Mouse (Mus musculus): ENCODE measurements around the gene Twsg1. TPM values are rescaled to one million over a fixed set of nuclear protein-coding genes. Genes with fewer than 3 reads are reported as not detected.
A peak's percentile ranks its signal among the peaks of the same experiment; 100 is the strongest.

The Twsg1 gene
- polyA plus RNA-seq, 1 experiment from 2014 or later, result 74.4 TPM

GRCm38 (mm10) chr17:65905241-65905640, 45.8 kb downstream of the Twsg1 start:
- WGBS, result 70% methylated on average over 14 of the region's 14 CpGs
- Histone ChIP-seq H3K27ac (no peak overlapping the region), H3K4me1 (peaks cover 14% of the 10 kb centered on the region), H3K4me3 (no peak overlapping the region), H3K27me3 (ENCODE audit: insufficient read depth, poor library complexity, severe bottlenecking) (no peaks in the 10 kb centered on the region), H3K36me3 (peaks cover 5% of the 10 kb centered on the region; the same call in 1 of the 2 replicates), H3K9me3 (no peaks in the 10 kb centered on the region)
- DNase-seq (ENCODE audit: low spot score), result no peak

DNA sequence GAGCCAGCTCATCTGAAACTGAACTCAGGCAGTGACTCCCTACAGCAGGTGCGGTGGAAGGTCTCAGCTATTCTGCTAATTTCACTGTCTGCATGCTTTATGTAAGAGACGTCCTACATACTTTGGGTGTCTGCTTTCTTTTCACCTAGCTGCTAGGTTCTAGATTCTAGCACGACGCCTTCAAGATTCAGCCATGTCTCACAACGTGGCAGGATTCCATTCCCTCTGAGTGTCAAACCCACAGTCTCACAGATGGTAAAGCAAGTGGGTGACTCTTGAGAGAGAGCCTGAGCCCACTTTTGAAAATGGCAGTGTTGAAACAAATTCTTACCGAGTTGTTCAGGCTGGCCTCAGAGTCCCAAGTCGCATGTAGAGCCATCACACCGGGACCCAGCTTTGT, 47.2 kb downstream of the Twsg1 start:
- Histone ChIP-seq H3K4me3 (no peak overlapping the region), H3K9me3 (no peaks in the 10 kb centered on the region), H3K27me3 (ENCODE audit: insufficient read depth, poor library complexity, severe bottlenecking) (no peaks in the 10 kb centered on the region), H3K36me3 (peaks cover 5% of the 10 kb centered on the region; the same call in 1 of the 2 replicates), H3K4me1 (peaks cover 14% of the 10 kb centered on the region), H3K27ac (no peak overlapping the region)
- DNase-seq (ENCODE audit: low spot score), result no peak
- 91% methylated on average over 8 of the region's 8 CpGs for WGBS

DNA sequence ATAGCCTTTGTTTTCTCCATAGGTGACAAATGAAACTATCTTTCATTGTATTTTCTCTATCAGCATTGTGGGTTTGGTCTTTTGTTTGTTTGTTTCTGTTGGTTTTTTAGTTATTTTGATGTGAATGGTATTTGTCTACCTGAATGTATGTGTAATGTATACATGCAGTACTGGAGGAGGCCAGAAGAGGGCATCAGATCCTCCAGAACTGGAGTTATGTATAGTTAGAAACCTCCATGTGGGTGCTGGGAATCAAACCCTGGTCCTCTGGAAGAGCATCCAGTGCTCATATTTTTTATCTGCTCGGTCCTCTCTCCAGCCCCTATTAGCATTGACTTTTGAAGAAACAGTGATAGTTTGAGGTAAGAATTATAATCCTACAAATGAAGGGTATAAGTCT, 48.0 kb downstream of the Twsg1 start:
- H3K36me3 ChIP-seq, result peaks cover 5% of the 10 kb centered on the region; the same call in 1 of the 2 replicates
- H3K27me3 ChIP-seq (ENCODE audit: insufficient read depth, poor library complexity, severe bottlenecking), result no peaks in the 10 kb centered on the region
- no peak for DNase-seq (ENCODE audit: low spot score)
- 91% methylated on average over 1 of the region's 1 CpGs for WGBS
- H3K9me3 ChIP-seq, result no peaks in the 10 kb centered on the region
- no peak overlapping the region for H3K27ac ChIP-seq
- H3K4me3 ChIP-seq, result no peak overlapping the region
- H3K4me1 ChIP-seq, result peaks cover 14% of the 10 kb centered on the region

DNA sequence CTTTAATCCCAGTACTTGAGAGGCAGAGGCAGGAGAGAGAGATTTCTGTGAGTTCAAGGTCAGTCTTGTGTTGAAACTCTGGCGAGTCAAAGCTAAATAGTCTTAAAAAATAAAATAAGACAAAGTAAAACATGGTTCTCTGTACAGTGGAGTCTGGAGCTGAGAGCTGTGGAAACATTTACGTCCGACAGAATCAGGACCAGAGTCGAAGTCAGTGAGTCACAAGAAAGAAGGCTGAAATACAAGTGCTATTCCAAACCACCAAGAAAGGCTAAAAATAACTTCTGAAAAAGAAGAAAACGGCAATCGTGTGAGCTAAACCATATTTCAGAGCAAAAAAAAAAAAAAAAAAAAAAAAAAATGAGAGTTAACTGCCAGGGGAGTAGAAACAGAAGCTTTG, 48.7 kb downstream of the Twsg1 start:
- no peaks in the 10 kb centered on the region for H3K27me3 ChIP-seq (ENCODE audit: insufficient read depth, poor library complexity, severe bottlenecking)
- DNase-seq (ENCODE audit: low spot score), result no peak
- no peak overlapping the region for H3K27ac ChIP-seq
- no peaks in the 10 kb centered on the region for H3K9me3 ChIP-seq
- H3K4me3 ChIP-seq, result no peak overlapping the region
- H3K36me3 ChIP-seq, result peaks cover 5% of the 10 kb centered on the region; the same call in 1 of the 2 replicates
- peaks cover 11% of the 10 kb centered on the region for H3K4me1 ChIP-seq
- 82% methylated on average over 6 of the region's 6 CpGs for WGBS

DNA sequence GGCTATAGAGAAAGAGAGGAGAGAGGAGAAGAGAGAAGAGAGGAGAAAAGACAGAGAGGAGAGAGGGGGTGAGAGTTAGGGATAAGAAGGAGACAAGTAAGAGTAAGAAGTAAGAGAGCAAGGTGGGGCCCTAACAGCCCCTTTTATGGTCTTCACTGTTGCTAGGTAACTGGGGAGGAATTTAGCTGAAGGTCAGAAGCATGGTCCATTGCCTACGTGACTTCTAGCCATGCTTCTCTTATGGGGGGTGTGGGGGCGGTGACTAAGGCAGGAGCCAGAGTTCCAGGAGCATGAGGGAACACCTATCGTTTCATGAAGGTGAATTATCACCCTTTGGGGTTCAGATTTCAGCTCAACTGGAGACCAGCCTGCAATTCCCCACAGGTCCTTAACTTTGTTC, 55.0 kb downstream of the Twsg1 start:
- 80% methylated on average over 3 of the region's 3 CpGs for WGBS
- DNase-seq (ENCODE audit: low spot score), result no peak
- Histone ChIP-seq H3K27ac (no peak overlapping the region), H3K36me3 (no peaks in the 10 kb centered on the region), H3K4me3 (no peak overlapping the region), H3K9me3 (no peaks in the 10 kb centered on the region), H3K4me1 (no peaks in the 10 kb centered on the region), H3K27me3 (ENCODE audit: insufficient read depth, poor library complexity, severe bottlenecking) (no peaks in the 10 kb centered on the region)

DNA sequence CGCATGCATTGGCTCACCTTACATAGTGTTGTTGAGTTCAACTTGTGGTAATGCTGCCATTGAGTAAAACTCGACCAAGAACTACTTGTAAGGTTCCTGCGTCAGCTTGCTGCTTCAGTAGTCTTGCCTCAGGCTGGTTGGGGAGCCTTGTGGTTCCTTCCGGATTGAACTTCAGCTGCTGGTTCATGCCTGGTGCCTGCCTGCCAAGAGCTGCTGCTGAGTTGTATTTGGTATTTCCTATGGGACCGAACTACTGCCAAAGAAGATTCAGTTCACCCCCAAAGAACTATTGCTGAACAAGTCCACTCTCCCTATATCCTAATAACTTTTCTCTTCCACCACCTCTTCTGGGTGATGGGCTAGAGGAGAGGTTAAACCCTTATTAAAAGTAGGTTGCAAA, 61.5 kb downstream of the Twsg1 start:
- WGBS, result 75% methylated on average over 5 of the region's 5 CpGs
- H3K4me3 ChIP-seq, result no peak overlapping the region
- no peaks in the 10 kb centered on the region for H3K36me3 ChIP-seq
- H3K27ac ChIP-seq, result no peak overlapping the region
- H3K27me3 ChIP-seq (ENCODE audit: insufficient read depth, poor library complexity, severe bottlenecking), result no peaks in the 10 kb centered on the region
- H3K9me3 ChIP-seq, result no peaks in the 10 kb centered on the region
- peaks cover 11% of the 10 kb centered on the region for H3K4me1 ChIP-seq
- DNase-seq (ENCODE audit: low spot score), result no peak

- Histone ChIP-seq H3K36me3 (no peaks in the 10 kb centered on the region), H3K4me1 (peaks cover 15% of the 10 kb centered on the region), H3K4me3 (peak overlapping the region; percentile 99), H3K27ac (peak overlapping the region; percentile 93), H3K27me3 (ENCODE audit: insufficient read depth, poor library complexity, severe bottlenecking) (no peaks in the 10 kb centered on the region), H3K9me3 (no peaks in the 10 kb centered on the region)
- 72% methylated on average over 9 of the region's 9 CpGs for WGBS
- DNase-seq (ENCODE audit: low spot score), result no peak
Observed at GRCm38 (mm10) chr17:65886571-65886970, 64.5 kb downstream of the Twsg1 start.

- Histone ChIP-seq H3K27ac (peak within 1 kb of the TSS; percentile 93), H3K36me3 (no peaks in the 10 kb centered on the region), H3K27me3 (ENCODE audit: insufficient read depth, poor library complexity, severe bottlenecking) (no peaks in the 10 kb centered on the region), H3K4me3 (peak within 1 kb of the TSS; percentile 99), H3K9me3 (no peaks in the 10 kb centered on the region), H3K4me1 (peaks cover 20% of the 10 kb centered on the region)
- 11% methylated on average over 14 of the region's 14 CpGs for WGBS
- no peak for DNase-seq (ENCODE audit: low spot score)
Observed at GRCm38 (mm10) chr17:65885697-65886529, 65.1 kb downstream of the Twsg1 start, which contains the start of gene Ralbp1. Gene Ralbp1, minus strand, starts transcription at chr17:65885798.

- Histone ChIP-seq H3K4me1 (peaks cover 20% of the 10 kb centered on the region), H3K9me3 (no peaks in the 10 kb centered on the region), H3K27ac (peak overlapping the region; percentile 93), H3K27me3 (ENCODE audit: insufficient read depth, poor library complexity, severe bottlenecking) (no peaks in the 10 kb centered on the region), H3K36me3 (no peaks in the 10 kb centered on the region), H3K4me3 (peak overlapping the region; percentile 99)
- 0% methylated on average over 11 of the region's 11 CpGs for WGBS
- no peak for DNase-seq (ENCODE audit: low spot score)
Observed at GRCm38 (mm10) chr17:65885398-65885696, 65.7 kb downstream of the Twsg1 start.

DNA sequence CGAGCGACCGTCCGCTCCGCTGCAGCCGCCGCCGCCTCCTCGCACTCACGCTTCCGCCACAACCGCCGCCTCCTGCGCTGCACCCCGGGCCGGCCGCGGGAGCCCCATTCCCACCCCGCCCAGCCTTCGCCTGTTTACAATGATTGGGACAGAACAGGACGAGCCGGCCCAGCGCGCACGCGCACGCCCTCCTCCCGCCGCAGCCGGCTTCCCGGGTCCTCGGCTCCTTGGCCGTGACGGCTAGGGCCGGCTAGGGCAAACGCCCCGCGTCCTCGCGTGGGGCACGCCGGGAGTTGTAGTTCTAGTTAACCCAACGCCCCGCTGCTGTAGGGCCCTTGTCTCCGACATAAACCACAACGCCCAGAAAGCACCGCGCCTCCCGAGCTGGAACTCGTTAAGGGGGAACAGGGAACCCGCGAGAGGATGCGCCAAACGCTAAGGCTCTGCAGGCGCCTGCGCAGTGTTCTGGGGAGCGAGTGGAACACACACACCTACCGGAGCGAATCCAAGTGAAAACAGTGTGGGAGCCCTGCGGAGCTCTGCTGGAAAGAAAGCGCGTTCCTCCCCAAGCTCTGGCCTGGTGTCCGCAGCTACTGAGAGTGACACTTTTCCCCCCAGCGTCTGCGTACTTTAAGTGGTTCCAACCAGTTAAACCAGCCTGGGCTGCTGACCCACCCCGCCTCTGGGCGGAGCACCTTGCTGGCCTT, 66.2 kb downstream of the Twsg1 start:
- no peaks in the 10 kb centered on the region for H3K9me3 ChIP-seq
- peaks cover 20% of the 10 kb centered on the region for H3K4me1 ChIP-seq
- H3K4me3 ChIP-seq, result peak overlapping the region; percentile 99
- peak overlapping the region; percentile 93 for H3K27ac ChIP-seq
- peak; percentile 100 for DNase-seq (ENCODE audit: low spot score)
- H3K36me3 ChIP-seq, result no peaks in the 10 kb centered on the region
- H3K27me3 ChIP-seq (ENCODE audit: insufficient read depth, poor library complexity, severe bottlenecking), result no peaks in the 10 kb centered on the region
- WGBS, result under 1% methylated on average over 67 of the region's 67 CpGs

DNA sequence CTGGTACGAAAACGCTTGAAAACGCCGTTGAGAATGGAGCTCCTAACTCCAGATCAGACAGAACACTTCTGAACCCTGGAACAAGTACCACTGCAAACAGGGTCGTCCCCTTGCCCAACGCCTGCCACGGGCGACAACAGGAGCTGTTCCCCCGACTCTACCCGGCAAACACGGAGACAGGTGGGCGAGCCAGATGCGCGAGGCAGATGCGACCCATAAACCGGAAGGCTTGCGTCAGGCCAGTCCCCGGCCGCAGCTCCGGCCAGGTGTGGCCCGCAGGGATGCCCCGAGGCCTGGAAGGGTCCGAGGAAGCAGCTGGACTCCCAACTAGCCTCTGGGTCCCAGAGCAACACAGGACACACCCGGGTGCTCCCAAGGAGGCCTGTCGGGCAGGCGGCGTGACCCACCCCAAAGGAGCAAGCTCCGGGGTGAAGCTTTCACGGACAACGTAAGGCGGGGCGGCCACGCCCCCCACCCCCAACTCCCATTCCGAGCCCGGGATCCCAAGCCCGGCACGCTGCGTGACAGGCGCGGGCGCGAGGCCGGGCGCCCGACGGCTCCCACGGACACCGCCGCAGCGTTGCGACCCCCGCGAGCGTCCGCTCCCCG, 66.9 kb downstream of the Twsg1 start:
- under 1% methylated on average over 56 of the region's 56 CpGs for WGBS
- peak overlapping the region; percentile 93 for H3K27ac ChIP-seq
- H3K27me3 ChIP-seq (ENCODE audit: insufficient read depth, poor library complexity, severe bottlenecking), result no peaks in the 10 kb centered on the region
- H3K9me3 ChIP-seq, result no peaks in the 10 kb centered on the region
- peaks cover 20% of the 10 kb centered on the region for H3K4me1 ChIP-seq
- 0 out of 2 replicates have a peak, but pooled peaks cover under 1% of the 10 kb centered on the region for H3K36me3 ChIP-seq
- peak; percentile 83 for DNase-seq (ENCODE audit: low spot score)
- H3K4me3 ChIP-seq, result peak overlapping the region; percentile 99

DNA sequence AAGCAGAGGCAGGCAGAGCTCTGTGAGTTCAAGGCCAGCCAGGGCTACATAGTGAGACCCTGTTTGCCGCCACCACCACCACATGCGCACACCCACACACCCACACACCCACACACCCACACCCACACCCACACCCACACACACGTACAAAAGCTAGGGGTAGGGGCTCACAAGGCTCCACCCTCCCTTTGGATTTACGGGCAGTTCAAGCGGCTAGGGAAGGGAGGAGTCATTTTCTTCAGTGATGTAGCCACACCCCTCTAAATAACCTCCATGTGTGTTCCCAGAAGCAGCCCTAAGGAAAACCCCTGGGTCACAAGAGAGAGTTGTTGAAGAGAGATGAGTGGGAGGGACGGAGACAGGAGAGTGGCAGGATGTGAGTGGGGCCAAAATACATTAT, 74.0 kb downstream of the Twsg1 start:
- DNase-seq (ENCODE audit: low spot score), result no peak
- Histone ChIP-seq H3K27ac (no peak overlapping the region), H3K27me3 (ENCODE audit: insufficient read depth, poor library complexity, severe bottlenecking) (no peaks in the 10 kb centered on the region), H3K4me1 (peaks cover 15% of the 10 kb centered on the region), H3K9me3 (no peaks in the 10 kb centered on the region), H3K4me3 (no peak overlapping the region), H3K36me3 (0 out of 2 replicates have a peak, but pooled peaks cover 7% of the 10 kb centered on the region)
- 69% methylated on average over 6 of the region's 6 CpGs for WGBS

GRCm38 (mm10) chr17:65873834-65874233, 77.2 kb downstream of the Twsg1 start:
- Histone ChIP-seq H3K4me3 (no peak overlapping the region), H3K27me3 (ENCODE audit: insufficient read depth, poor library complexity, severe bottlenecking) (no peaks in the 10 kb centered on the region), H3K4me1 (peaks cover 15% of the 10 kb centered on the region), H3K9me3 (no peaks in the 10 kb centered on the region), H3K27ac (no peak overlapping the region), H3K36me3 (0 out of 2 replicates have a peak, but pooled peaks cover 4% of the 10 kb centered on the region)
- no peak for DNase-seq (ENCODE audit: low spot score)
- WGBS, result 91% methylated on average over 11 of the region's 11 CpGs
